Mouse (Mus musculus) midbrain, embryonic 15.5 days (tissue): ENCODE results near the gene Tango2. TPM values are rescaled to one million over a fixed set of nuclear protein-coding genes. Genes with fewer than 3 reads are reported as not detected.
A peak's percentile ranks its signal among the peaks of the same experiment; 100 is the strongest.

Source experiments
- ATAC-seq: fragments of 200-750 bp; cut with Nextera tagmentation; replicated peaks from 2 replicates; pipeline ENCODE4 v1.8.0; 2017; ENCODE audit warnings: moderate TSS enrichment
- H3K27ac ChIP-seq: fragments of 300-500 bp; sonication (generic); 2 replicates; pipeline ENCODE4 v1.5.1; 2015; ENCODE audit warnings: mild to moderate bottlenecking, inconsistent platforms
- H3K27me3 ChIP-seq: fragments of 300-500 bp; sonication (generic); replicated peaks from 2 replicates; pipeline ENCODE4 v1.6.1; 2015; ENCODE audit warnings: inconsistent platforms
- H3K36me3 ChIP-seq: fragments of 300-500 bp; sonication (generic); replicated peaks from 2 replicates; pipeline ENCODE4 v1.6.1; 2015; ENCODE audit warnings: inconsistent platforms
- H3K4me1 ChIP-seq: fragments of 300-500 bp; sonication (generic); 2 replicates; pipeline ENCODE4 v1.6.1; 2015; ENCODE audit warnings: inconsistent platforms
- H3K4me2 ChIP-seq: fragments of 300-500 bp; sonication (generic); 2 replicates; pipeline ENCODE4 v1.6.1; 2015; ENCODE audit warnings: inconsistent platforms, mild to moderate bottlenecking, moderate library complexity
- H3K4me3 ChIP-seq: fragments of 300-500 bp; sonication (generic); 2 replicates; pipeline ENCODE4 v1.5.1; 2015; ENCODE audit warnings: mild to moderate bottlenecking, inconsistent platforms
- H3K9ac ChIP-seq: fragments of 300-500 bp; sonication (generic); 2 replicates; pipeline ENCODE4 v1.6.1; 2015; ENCODE audit warnings: mild to moderate bottlenecking, inconsistent platforms
- H3K9me3 ChIP-seq: fragments of 300-500 bp; sonication (generic); 2 replicates; pipeline ENCODE4 v1.6.1; 2016; ENCODE audit warnings: inconsistent platforms
- WGBS: fragments of 180-500 bp; shearing (Covaris S2); methylation state at CpG from one replicate; pipeline ENCODE4 v1.1.7; 2015; ENCODE audit warnings: mixed read lengths; 5-methylcytosine and 5-hydroxymethylcytosine counted together
- microRNA counts: library from miRNA; unstranded; fragments of <30 nt; microRNA quantifications from one replicate; lab custom pipeline; 2016
- microRNA-seq: library from miRNA; unstranded; fragments of <30 nt; microRNA quantifications from one replicate; pipeline ENCODE4, GENCODE M21; 2016
- polyA plus RNA-seq: library from polyadenylated mRNA; unstranded; fragments of >200 nt; fragmentation: Nextera tagmentation; extraction: Ambion mirVana; gene quantifications from 2 replicates; pipeline ENCODE4 v1.2.1, GENCODE M21; 2015

Gene Tango2
- polyA plus RNA-seq, 1 experiment from 2014 or later, result 74.3 TPM

DNA sequence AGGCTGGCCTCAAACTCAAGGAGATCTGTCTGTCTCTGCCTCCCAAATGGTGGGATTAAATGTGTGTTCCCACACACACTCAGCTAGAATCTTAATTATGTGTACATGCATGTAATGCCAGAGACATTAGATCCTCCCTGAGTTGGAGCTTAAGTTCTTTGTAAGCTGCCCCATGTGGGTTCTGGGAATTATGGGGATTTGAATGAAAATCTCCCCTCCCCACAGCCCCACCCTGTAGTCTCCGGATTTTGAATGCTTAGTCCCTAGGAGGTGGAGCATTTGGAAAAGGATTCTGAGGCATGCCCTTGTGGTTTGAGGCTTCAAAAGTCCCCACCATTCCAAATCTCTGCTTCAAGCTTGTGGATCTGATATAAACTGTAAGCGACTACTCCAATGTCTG is 72.7 kb downstream of the Tango2 start:
- Histone ChIP-seq H3K4me3 (no peak overlapping the region), H3K27me3 (no peaks in the 10 kb centered on the region), H3K36me3 (peaks cover 68% of the 10 kb centered on the region), H3K27ac (no peak overlapping the region), H3K9ac (no peak overlapping the region), H3K4me1 (no peaks in the 10 kb centered on the region), H3K4me2 (no peak overlapping the region), H3K9me3 (no peaks in the 10 kb centered on the region)
- WGBS, result 48% methylated on average over 2 of the region's 2 CpGs
- ATAC-seq, result no peak

GRCm38 (mm10) chr16:18268182-18268581 is 79.7 kb downstream of the Tango2 start:
- Histone ChIP-seq H3K9ac (no peak overlapping the region), H3K4me2 (no peak overlapping the region), H3K4me1 (no peaks in the 10 kb centered on the region), H3K27me3 (no peaks in the 10 kb centered on the region), H3K36me3 (peaks cover 63% of the 10 kb centered on the region), H3K4me3 (no peak overlapping the region), H3K27ac (no peak overlapping the region), H3K9me3 (no peaks in the 10 kb centered on the region)
- ATAC-seq, result no peak
- WGBS, result 94% methylated on average over 5 of the region's 5 CpGs

DNA sequence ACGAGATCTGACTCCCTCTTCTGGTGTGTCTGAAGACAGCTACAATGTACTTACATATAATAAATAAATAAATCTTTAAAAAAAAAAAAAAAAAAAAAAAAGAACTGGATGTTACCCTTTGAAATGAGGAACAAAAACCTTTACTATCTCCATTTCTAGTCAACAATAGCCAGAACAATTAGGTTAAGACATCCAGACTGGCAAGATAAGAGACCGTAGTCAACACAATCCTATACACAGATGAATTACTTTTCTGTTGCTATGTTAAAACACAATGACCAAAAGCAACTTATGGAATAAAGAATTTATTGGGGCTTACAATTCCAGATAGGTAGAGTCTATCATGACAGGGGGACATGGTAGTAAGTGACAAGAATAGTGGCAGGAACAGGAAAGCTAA is 82.9 kb downstream of the Tango2 start:
- Histone ChIP-seq H3K9ac (no peak overlapping the region), H3K36me3 (peaks cover 53% of the 10 kb centered on the region), H3K9me3 (no peaks in the 10 kb centered on the region), H3K4me2 (no peak overlapping the region), H3K4me3 (no peak overlapping the region), H3K27me3 (no peaks in the 10 kb centered on the region), H3K27ac (no peak overlapping the region), H3K4me1 (no peaks in the 10 kb centered on the region)
- WGBS, result 94% methylated on average over 2 of the region's 2 CpGs
- ATAC-seq, result no peak

GRCm38 (mm10) chr16:18258221-18258620 is 89.7 kb downstream of the Tango2 start, which contains the start of gene Gm49776:
Gene Gm49776 (minus strand): TSS chr16:18258321.
- no peak within 1 kb of the TSS for H3K4me2 ChIP-seq
- 94% methylated on average over 2 of the region's 2 CpGs for WGBS
- ATAC-seq, result no peak
- H3K27ac ChIP-seq, result no peak within 1 kb of the TSS
- H3K36me3 ChIP-seq, result peaks cover 73% of the 10 kb centered on the region
- H3K27me3 ChIP-seq, result no peaks in the 10 kb centered on the region
- H3K4me1 ChIP-seq, result no peaks in the 10 kb centered on the region
- no peak within 1 kb of the TSS for H3K4me3 ChIP-seq
- no peaks in the 10 kb centered on the region for H3K9me3 ChIP-seq
- H3K9ac ChIP-seq, result no peak within 1 kb of the TSS

DNA sequence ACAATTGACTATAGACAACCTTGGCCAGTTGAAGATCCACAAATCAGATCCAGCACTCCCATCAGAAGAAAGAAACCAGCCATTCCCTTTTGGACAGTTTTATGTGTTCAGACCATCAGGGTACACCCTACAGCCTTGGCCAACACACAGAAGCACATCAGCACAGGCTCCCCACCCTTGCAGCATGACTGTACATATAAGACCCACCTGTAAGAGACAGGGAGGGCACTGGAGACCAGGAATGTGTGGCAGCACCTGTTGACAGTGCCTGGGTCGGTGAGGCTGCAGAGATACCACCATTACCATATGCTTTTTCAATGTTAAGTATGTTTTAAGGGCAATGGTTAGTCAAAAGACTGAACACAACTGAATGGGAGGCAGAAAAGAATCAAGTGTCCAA is 94.0 kb downstream of the Tango2 start:
- WGBS, result 84% methylated on average over 1 of the region's 1 CpGs
- H3K27ac ChIP-seq, result no peak overlapping the region
- H3K36me3 ChIP-seq, result peaks cover 69% of the 10 kb centered on the region
- no peak overlapping the region for H3K4me2 ChIP-seq
- no peak for ATAC-seq
- H3K9ac ChIP-seq, result no peak overlapping the region
- H3K27me3 ChIP-seq, result no peaks in the 10 kb centered on the region
- peaks cover 25% of the 10 kb centered on the region for H3K4me1 ChIP-seq
- H3K4me3 ChIP-seq, result no peak overlapping the region
- no peaks in the 10 kb centered on the region for H3K9me3 ChIP-seq

DNA sequence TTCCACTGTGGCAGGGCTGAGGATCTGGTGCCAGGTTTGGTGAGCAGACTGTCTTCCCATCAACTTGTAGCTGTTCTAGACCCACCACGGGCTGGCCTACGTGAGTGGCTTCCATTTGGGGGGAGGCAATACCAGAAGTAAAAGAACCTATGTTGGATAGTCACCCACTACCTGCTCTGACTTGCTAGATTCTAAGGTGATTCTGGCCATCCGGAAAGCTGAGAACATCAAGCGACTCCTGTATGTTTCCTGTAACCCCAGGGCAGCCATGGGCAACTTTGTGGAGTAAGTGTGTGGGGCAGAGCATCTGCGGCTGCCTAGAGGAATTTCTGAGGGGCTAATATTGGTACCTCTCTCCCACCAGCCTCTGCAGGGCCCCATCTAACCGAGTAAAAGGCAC is 95.2 kb downstream of the Tango2 start:
- Histone ChIP-seq H3K36me3 (peaks cover 60% of the 10 kb centered on the region), H3K4me3 (no peak overlapping the region), H3K27me3 (no peaks in the 10 kb centered on the region), H3K9ac (no peak overlapping the region), H3K27ac (no peak overlapping the region), H3K9me3 (no peaks in the 10 kb centered on the region), H3K4me2 (no peak overlapping the region), H3K4me1 (peaks cover 25% of the 10 kb centered on the region)
- ATAC-seq, result no peak
- 89% methylated on average over 6 of the region's 6 CpGs for WGBS

GRCm38 (mm10) chr16:18250828-18251790 is 96.8 kb downstream of the Tango2 start:
- 62% methylated on average over 10 of the region's 10 CpGs for WGBS
- no peak overlapping the region for H3K9ac ChIP-seq
- no peak overlapping the region; the same call in 1 of the 2 replicates for H3K4me3 ChIP-seq
- no peaks in the 10 kb centered on the region for H3K9me3 ChIP-seq
- no peak for ATAC-seq
- no peak overlapping the region for H3K27ac ChIP-seq
- H3K4me2 ChIP-seq, result peak overlapping the region; percentile 78
- H3K36me3 ChIP-seq, result peaks cover 48% of the 10 kb centered on the region
- H3K4me1 ChIP-seq, result peaks cover 41% of the 10 kb centered on the region
- no peaks in the 10 kb centered on the region for H3K27me3 ChIP-seq

MicroRNA genes within 50 kb of the gene (microRNA counts, 519-probe panel; counts per million panel counts)
- microRNA mmu-miR-1306 (lab: Ali Mortazavi, UCI), result 2,177 counts per million, percentile 28 among the panel's probes with 10 or more counts
- microRNA mmu-miR-185 (lab: Ali Mortazavi, UCI), result 3,041 counts per million, percentile 70 among the panel's probes with 10 or more counts

Small RNA genes lying within 50 kb of the gene (microRNA-seq; reads per million reads assigned to microRNA genes)
- gene Gm24572 (0.55 reads per million), gene Gm26219 (not detected), gene Mir1306 (238 reads per million, percentile 63 among the genes with 10 or more reads in this experiment), gene Mir185 (539 reads per million, percentile 73 among the genes with 10 or more reads in this experiment)

Other genes starting within 250 kb of the Tango2 start
- gene Rtn4r, start 220.5 kb downstream of the Tango2 start, polyA plus RNA-seq, result 25.0 and 27.2 TPM in 2 replicates
- 0.14 TPM in 1 of 2 replicates, not detected in the other for gene Ccdc188, start 130.2 kb downstream of the Tango2 start, polyA plus RNA-seq
- 15.4 and 19.9 TPM in 2 replicates for gene Zdhhc8, start 113.0 kb downstream of the Tango2 start, polyA plus RNA-seq
- 107 and 122 TPM in 2 replicates for gene Trmt2a, start 99.4 kb downstream of the Tango2 start, polyA plus RNA-seq
- gene Ranbp1, start 99.4 kb downstream of the Tango2 start, polyA plus RNA-seq, result 334 and 360 TPM in 2 replicates
- gene Gm49776, start 89.8 kb downstream of the Tango2 start, polyA plus RNA-seq, result 5.1 TPM in 1 of 2 replicates, not detected in the other
- 37.5 and 38.9 TPM in 2 replicates for gene Dgcr8, start 58.9 kb downstream of the Tango2 start, polyA plus RNA-seq
- gene Arvcf, start 79 bp upstream of the Tango2 start, polyA plus RNA-seq, result 94.4 and 99.5 TPM in 2 replicates
- gene Txnrd2, start 78.3 kb upstream of the Tango2 start, polyA plus RNA-seq, result 34.0 and 35.5 TPM in 2 replicates
- gene Comt, start 78.7 kb upstream of the Tango2 start, polyA plus RNA-seq, result 104 and 107 TPM in 2 replicates
- gene Gnb1l, start 150.6 kb upstream of the Tango2 start, polyA plus RNA-seq, result 18.1 and 20.0 TPM in 2 replicates
- gene Rtl10, start 150.8 kb upstream of the Tango2 start, polyA plus RNA-seq, result 4.4 and 5.5 TPM in 2 replicates
- 0.80 and 0.98 TPM in 2 replicates for gene Tbx1, start 242.6 kb upstream of the Tango2 start, polyA plus RNA-seq